Mouse (Mus musculus) left cerebral cortex, adult 18-20 months (tissue): ENCODE measurements around the gene Ccdc85c. TPM values are rescaled to one million over a fixed set of nuclear protein-coding genes. Genes with fewer than 3 reads are reported as not detected.

Experiments used
- DNase-seq, 2 experiments: peaks; one replicate each; pipeline ENCODE4 v3.0.0; 2021 to 2022; ENCODE audit warnings: low spot score in 2 of 2, mixed read lengths in 1 of 2
- total RNA-seq, 2 experiments: library from RNA; stranded (reverse); gene quantifications; 2 replicates each; pipeline ENCODE4 v1.2.3; 2021

The Ccdc85c gene
- total RNA-seq, 2 experiments from 2014 or later = 75.6 to 77.6 TPM

DNA sequence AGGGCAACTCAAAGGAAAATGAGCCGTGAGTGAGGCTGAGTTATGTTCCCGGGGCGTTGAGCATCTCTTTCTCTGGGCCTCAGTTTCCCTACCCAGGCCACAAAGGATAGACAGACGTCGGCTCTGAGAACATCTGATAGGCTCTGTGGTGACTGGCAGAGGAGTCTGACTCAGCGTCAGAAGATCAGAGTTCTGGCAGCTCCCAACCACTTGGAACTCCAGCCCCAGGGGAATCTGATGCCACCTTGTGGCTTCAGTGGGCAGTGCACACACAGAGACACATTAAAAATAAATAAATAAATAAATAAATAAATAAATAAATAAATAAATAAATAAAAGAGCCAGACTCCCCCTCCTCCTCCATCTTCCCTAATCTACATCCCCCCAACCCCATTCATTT is 21.8 kb upstream of the Ccdc85c start:
- DNase-seq = no peak

DNA sequence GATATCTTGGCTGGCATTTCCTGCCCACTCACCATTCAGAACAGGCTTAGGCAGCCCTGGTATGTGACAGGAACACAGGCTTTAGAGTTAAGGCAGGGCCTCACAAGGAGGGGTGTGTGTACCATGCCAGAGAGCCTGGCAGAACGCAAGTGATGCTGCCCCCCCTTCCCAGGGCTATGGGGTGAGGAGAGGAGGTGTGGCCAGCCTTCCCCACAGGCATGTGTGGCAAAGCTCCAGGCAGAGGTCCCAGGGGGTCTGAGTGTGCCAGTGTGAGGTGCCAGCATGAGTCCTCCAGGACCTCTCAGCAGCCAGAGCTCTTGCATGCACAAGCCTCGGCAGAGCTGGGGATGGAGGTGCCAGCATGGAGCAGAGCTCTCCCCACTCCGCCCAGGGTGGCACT is 19.4 kb upstream of the Ccdc85c start:
- no peak for DNase-seq

GRCm38 (mm10) chr12:108292957-108293356 is 17.7 kb upstream of the Ccdc85c start:
- peak; percentile 72 to 75 for DNase-seq

DNA sequence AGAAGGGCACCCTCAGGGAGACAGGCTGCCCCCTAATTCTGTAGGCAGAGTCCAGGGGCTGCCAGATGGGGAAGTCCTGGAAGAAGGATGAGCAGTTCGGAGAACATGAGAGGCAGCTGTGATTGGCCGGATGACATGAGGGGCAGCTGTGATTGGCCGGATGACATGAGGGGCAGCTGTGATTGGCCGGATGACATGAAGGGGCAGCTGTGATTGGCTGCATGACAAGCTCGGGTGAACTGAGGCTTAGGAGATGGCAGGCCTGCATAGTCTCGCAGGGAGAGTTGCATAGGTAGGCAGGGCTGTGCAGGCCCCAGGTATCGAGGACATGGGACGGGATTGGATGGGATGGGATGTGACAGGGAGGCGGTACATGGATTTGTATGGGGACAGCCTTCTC is 17.2 kb upstream of the Ccdc85c start:
- DNase-seq = no peak

GRCm38 (mm10) chr12:108288127-108288880 is 13.1 kb upstream of the Ccdc85c start:
- no peak for DNase-seq

GRCm38 (mm10) chr12:108287011-108287410 is 11.8 kb upstream of the Ccdc85c start:
- no peak for DNase-seq

GRCm38 (mm10) chr12:108286381-108286780 is 11.2 kb upstream of the Ccdc85c start:
- DNase-seq = no peak

- no peak for DNase-seq
Measured at GRCm38 (mm10) chr12:108285225-108286011, 10.2 kb upstream of the Ccdc85c start.

DNA sequence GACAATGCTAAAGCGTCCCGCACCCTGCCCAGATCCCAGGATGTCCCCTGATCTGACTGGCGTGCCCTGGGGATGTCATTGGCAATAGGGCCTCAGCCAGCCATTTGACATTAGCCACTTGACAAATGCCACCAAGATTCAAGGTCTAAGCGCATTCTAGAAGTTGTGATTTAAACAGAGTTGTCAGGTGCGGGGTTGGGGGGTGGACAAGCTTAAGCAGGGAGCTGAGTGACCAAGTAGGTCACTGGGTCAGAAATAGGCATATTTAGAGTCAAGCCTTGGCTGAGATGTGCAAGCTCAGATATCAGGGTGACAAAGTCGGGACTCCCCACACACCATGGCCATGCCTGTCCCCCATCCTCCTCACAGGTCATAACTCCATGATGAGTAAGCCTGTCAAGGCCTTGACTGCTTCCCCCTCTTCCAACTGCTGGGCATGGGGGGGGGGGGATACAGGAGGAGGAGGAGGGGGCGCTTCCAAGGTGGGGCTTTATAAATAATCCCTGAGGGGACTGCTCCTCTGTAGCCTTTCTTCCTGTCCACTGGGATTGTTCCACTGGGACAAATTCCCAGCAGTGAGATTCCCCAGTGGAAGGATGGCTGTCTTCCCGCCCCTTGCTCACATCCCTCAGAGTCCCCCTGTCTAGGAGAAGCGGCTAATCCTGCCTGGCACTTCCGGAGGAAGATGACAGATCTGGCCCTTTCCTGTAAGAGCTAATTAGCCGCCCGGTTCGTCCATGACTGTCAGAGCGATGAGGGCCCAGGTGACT is 9.4 kb upstream of the Ccdc85c start:
- DNase-seq = no peak

DNA sequence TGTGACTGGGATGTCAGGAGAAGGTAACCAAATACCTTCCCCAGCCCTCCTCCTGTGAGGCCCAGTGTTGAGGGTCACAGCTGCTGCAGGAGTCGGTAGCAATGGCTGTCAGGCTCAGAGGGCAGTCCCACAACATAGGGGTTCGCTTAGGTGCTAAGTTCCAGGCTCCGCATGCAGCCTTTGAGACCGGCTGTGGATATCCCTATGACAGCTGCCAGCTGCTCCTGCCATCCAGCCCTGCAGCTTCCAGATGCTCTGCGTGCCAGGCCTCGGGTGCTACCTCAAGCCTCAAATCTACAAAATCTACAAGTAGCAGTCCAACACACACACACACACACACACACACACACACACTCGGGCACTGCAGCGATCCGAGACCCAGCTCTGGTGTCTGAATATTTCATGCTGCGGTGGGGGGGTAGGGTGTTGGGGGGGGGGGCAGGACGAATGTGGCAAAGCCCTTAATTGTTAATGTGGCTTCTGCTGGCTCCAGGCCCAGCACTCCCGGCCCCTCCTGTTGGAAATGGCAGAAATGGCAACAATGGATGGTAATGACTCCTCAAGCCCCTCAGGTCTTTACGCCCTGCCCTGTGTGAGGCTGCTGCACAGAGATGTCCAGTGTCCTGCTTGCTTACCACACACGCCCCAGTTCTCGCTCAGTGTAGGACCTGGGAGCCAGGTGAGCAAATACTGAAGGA is 3.1 kb upstream of the Ccdc85c start:
- DNase-seq = no peak

DNA sequence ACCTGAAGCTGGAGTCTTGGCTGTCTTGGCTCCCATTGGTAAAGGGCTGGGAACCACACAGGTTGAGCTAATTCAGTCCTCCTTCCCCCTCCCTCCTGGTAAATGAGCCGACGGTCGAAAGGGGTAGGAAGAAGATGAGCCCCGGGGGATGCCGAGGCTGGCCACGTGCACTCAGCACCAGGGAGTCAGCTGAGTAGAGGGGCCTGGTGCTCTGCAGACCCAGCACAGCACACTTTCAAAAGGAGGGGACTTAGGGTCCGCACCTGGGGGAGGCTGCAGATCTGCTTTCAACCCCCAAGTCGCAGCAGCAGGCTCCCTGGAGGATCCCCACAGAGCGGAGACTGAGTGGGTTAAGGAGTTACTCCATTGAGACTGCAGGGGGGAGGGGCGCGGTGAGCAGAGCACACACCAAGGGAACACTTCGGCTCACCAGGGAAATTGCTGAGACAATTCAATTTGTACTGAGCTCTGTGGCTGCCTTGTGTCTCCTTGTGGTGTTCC is 2.2 kb upstream of the Ccdc85c start:
- DNase-seq = no peak

DNA sequence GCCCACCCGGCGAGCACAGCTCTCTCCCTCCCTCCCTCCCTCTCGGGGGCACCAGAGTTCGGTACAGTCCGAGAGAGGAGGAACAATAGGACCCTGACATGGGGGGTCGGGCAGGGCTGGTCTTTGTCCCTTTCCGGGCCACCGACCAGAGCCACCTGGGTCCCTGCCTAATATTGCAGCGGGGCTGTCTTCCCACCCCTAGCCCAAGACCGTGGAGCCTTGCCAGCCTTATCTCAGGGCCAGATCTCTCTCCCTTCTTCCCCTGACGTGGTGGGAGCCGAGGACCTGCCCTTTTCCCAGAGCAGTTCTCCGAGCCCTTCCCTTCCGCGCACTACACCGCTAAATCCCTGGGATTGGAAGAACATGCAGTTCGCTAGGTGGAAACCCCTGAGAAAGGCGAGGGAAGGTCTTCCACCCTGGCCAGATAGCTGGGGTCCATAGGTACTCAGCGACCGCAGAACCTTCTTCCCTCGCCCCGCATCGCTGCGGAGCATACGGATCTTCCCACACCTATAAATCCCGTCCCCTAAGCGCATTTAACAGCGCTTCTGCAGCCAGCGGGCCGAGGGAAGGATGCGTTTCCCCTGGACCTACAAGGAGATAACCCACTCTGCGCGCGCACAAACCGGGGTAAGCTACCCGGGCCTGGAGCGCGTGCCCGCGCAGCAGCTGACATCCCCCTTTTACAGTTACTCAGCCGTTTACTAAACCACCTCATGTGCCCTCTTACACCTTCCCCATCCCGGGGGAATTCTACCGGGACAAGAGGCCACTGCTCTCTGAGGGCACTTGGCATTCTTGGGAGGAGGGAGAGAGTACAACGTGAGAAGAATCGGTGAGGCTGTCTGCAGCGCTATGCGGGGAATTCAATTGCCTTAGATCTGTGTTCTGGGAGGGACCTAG is 946 bp upstream of the Ccdc85c start:
- peak; percentile 51 to 58 for DNase-seq

GRCm38 (mm10) chr12:108275508-108275890 is 274 bp upstream of the Ccdc85c start:
- peak; percentile 94 to 97 for DNase-seq

GRCm38 (mm10) chr12:108274313-108274595 is 971 bp downstream of the Ccdc85c start:
- no peak for DNase-seq

DNA sequence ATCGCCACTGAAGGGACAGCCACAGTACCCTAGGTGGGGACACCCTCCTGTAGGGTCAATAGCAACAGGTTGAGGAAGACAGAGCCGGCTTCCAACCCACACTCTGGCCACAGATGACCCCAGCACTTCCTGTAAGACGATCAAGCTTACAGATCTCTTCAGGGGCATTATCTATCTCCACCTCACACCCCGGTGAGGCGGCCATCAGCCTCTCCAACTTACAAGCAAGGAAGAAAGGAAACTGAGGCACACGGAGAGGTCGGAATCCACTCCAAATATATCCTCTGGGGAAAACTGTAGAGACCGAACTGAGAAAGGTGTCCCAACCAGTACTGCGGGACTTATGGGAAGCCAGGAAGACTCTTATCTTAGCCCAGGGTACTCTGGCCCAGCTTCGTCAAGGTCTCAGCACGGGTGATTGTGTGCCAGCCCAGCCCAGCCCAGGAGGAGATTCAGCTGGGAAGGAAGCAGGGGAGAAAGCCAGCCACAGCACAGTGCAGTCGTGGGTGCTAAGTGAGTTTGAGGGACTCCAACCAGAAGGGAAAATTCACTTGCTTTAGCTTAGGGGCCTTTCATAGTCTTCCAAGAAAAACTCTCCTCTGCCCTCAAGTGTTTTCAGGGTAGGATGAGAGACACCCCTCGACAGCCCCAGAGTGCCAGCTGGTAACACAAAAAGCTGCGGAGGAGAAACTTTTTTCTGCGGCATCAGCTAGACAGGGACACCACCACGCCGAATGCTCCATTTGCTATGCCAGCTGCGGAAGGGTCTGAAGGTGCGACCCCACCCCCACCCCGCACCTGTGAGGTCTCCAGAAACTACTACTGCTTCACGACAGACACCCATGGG is 1.5 kb downstream of the Ccdc85c start:
- DNase-seq = no peak

DNA sequence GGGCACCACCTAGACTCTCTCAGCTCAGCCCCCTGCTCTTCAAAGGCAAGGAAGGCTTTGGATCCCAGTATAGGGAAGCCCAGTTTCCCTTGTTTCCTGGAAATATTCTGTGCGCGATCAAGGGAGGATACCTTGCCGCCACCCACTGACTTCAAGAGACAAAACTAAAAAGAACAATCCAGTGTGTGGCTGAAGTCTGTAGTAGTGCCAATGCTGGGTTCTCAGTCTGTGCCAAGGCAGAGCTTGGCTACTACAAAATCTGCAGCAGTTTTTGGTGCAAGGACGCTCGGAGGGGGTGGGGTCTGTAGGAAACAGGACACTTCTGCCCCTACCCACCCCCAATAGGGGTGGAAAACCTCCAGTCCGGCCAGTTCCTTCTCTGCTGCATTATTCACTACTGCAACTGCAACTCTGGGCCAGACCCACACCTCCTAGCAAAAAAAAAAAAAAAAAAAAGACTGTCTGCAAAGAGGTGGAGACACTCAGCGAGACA is 3.0 kb downstream of the Ccdc85c start:
- DNase-seq = no peak

DNA sequence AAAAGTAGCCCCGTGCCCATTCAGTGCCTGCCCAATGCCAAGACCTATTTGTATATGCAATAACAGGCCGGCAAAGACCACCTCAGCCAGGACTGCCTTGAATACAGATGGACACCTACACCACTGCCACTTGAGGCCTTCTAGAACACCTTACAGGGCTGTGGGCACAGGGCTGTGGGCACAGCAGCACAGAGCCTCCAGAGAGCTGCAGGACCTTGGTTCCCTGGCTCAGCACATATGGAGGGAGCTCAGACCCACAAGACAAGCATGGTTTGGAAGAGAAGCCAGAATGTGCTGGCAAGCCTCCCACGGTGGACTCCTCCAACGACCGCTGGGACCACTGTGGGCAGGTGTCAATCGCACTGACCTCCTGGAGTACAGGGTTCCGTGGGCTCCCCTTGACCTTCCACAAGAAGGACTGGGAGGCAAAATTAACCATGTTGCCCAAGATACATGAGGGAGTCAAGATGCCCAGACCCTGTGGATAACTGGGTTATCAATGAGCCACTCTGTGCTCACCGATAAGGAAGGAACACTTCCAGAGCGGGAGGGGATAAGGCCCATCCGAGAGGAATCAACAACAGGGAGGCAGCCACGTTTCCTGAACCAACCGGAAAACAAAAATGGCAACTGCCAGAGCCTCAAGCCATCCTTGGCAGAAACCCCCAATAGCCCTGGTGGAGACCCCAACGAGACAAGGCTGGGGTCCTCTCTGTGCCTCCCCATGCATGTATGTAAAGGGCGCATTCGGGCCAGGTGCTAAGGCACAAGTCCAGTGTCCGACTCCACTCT is 3.7 kb downstream of the Ccdc85c start:
- no peak for DNase-seq

- DNase-seq = no peak
Measured at GRCm38 (mm10) chr12:108270240-108270919, 4.8 kb downstream of the Ccdc85c start.
